Mouse (Mus musculus) heart, postnatal 0 days (tissue): ENCODE results near the gene Usp38.

Experiments
- CTCF ChIP-seq: IDR thresholded peaks from 2 replicates; pipeline ENCODE4 v1.5.1; 2016; ENCODE audit warnings: antibody characterized with exemption, control low read depth, low read depth
- EP300 ChIP-seq: IDR thresholded peaks from 2 replicates; pipeline ENCODE4 v1.6.1; 2016; ENCODE audit warnings: antibody characterized with exemption, low read depth

- TF ChIP-seq CTCF = no peak
- no peak for TF ChIP-seq EP300
These were observed 2.0 kb downstream of the Usp38 start for GRCm38 (mm10) chr8:81012699-81013098.
